Mouse (Mus musculus) retina, adult 2 months (tissue): ENCODE results near the gene Shc3.

ENCODE experiments used
- DNase-seq: peaks from one replicate; pipeline ENCODE4 v3.0.0-alpha.2; 2012; ENCODE audit warnings: low read depth, low spot score

The Shc3 gene

DNA sequence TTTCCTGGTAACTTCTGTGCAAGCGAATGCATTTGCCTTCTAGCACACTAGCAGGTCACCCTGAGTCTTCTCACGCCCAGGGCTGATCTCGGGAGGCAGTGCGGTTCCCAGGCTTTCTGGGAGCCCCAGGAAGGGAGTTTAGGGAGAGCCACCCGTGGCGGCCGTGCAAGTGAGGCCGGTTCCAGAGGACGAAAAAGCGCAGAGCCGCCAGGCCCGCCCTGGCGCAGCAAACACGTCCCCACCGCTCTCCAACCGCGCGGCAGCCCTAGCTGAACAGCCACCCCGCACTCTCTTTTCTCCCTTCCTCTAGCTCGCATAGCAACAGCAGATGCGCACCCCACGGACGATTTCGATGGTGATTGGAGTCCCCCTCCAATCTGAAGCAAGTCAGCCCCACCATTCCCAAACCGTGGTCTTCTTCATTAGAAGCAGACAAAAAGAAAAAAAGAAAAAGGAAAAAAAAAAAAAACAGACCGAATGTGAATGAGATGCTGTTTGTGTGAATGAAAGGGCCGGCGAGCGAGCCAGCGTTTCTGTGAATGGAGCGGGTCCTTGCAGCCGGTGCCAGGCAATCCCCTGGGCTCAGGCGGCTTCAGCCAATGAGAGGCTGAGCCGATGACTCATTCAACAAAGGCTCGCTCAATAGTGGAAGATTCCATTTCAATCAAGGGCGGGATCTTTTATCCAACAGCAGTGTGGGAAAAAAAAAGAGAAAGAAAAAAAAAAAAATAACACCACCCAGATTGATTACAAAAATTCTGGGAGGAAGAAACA lies at the start of gene Shc3:
TSS of gene Shc3 (minus strand) at position 509 of the 774 bp plus-strand sequence.
- DNase-seq, result peak; percentile 36

DNA sequence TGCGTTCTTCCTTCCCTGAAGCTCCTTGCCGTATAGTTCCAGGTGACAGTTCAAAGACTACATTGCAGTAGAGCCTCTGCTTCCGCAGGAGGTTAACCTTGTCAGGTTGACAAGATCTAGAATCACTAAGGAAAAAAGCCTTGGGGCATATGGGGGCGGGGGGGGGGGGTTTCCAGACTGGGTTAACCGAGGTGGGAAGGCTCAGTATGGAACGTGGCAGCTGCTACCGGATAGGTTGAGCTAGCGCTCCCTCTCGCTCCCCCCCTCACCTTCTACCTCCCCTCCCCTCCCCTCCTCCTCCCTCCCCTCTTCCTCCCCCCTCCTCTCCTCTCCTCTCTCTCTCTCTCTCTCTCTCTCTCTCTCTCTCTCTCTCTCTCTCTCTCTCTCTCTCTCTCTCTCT lies 49.4 kb upstream of the Shc3 start:
- DNase-seq, result no peak

DNA sequence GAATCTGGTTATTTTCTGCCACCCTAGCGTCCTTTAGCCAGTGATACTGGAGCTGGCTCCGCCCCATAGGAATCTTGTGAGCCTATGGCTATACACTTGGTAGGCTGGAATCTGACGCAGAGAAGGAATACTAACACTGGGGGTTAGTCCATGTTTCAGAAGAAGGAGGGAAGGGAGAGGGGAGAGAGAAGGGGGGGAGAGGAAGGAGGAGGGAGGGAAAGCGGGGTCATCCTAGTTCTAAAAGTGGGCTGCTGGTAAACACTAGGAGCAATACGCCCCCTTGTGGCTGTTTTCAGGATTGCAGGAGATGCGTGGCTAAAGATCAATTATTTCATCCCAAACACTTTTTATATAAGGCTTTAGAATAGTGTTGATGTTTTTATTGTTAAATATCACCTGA lies 48.6 kb upstream of the Shc3 start:
- peak; percentile 6 for DNase-seq

DNA sequence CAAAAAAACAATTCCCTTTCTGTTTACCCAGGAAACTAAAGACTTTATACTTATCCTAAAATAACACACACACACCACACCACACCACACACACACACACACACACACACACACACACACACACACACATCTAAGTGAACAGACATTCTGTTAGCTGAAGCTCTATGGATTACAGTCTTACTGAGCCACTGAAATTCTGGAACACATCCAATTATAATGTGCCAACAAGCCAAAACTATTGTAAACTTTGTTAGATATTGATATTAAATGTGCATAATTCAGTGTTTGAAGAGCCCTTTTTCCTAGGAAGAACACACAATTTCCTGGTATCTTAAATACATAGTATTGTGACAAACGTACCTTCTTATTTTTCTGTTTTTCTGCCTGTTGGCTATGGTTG lies 48.1 kb upstream of the Shc3 start:
- no peak for DNase-seq

DNA sequence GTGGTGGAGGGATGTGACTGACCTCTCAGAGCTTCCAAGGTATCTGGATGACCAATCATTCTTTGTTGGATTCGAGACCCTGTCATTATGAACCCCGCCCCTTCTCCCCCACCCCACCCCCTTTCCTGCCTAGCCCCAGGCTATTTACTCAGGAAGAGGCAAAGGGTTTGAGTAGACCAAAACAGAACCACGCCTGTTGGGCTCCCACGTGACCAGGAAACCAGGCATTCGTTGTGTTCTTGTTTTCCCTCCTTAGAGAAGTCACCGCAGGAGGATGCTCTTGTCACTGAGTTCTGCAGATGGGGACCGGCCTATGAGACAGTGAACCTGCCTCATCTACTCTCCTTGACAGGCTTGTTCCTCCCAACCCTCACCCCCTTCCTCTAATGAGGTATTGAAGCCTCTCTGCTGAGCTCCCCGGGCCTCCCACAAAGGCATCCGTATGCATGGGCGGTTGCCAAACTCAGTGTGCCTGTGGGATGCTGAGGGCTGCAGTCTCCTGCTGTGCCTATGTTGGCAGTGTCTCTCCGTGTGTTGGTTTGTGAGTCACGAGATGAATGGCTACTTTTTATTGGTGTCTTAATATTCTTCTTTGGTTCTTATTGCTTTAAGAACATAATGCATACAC lies 47.3 kb upstream of the Shc3 start:
- no peak for DNase-seq

DNA sequence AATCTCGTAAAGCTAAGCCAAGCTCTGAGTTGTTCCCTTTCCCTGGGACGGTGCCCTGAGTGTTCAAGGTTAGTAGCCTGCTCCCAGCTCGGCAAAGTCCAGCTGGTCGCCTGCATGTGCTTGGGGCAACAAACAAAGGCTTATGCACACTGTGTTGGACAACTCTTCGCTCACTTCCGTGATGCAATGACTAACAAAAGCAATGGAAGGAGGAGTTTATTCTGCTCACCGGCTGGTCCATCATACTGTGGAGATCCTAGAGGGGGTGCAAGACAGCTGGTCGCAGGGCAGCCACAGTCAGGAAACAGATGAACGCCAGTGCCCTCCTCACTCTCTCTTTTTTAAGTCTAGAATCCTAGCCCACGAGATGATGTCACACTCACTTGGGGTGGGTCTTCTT lies 46.6 kb upstream of the Shc3 start:
- DNase-seq, result no peak

DNA sequence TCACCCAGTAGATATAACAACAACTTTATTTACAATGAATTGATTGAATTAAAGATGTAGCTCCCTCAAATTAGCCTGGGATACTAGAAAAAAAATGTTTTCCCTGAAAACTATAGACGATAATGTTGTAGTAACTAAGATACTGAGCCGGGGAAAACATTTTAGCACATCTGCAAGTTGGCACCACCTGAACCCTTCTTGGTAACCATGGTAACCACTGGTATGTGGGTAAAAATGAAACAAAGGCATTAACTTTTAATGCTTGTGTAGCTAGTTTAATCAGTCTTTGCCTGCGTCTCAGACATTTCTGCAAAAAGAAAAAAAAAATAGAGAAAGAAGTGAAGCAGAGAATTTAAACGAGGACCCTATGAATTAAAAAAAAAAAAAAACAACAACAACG lies 42.3 kb upstream of the Shc3 start:
- DNase-seq, result no peak

DNA sequence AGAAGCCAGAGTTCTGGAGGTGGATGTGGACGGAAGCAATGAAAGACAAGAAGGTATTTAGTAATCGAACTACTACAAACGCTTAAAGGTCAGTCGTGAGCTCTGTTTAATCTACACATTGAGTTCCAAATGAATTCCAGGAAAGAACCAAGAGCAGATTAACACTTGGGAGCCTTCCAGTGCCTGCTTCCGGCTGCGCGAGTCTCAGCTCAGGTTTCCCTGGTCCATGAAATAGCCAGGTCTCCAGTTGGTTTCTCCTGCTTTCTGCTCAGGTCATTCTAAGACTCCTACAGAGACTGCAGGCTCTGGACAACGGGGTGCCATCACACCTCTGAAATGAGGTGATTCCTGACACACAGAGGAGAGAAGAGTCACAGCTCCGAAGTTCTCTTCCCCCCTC lies 41.8 kb upstream of the Shc3 start:
- no peak for DNase-seq

DNA sequence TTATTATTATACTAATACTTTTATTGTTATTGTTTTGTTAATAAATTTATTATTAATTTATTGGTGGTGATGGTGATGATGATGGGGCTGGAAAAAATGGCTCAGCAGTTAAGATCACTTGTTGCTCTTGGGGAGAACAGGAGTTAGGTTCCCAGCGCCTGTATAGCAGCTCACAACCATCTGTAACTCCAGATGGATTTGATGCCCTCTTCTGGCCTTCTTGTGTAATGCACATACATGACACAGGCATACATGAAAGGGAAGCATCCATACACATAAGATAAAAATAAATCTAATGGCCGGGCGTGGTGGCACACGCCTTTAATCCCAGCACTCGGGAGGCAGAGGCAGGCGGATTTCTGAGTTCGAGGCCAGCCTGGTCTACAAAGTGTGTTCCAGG lies 40.0 kb upstream of the Shc3 start:
- no peak for DNase-seq

DNA sequence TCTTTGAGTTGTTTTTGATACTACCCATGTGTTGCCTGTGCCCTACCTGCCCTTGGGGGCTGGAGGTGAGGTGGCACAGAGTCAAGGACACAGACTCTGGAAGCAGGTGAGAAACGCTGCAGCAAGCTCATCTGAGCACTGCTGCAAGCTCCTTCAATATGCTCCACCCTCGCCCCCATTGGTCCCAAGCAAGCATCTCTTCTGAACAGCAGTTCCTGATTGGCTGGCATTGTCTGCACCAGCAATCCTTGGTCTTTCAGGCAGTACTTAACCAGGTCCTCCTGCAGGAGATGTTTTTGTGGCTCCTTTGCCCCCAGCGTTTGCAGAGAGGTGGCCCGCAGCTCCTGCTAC lies 34.6 kb upstream of the Shc3 start:
- DNase-seq, result no peak

DNA sequence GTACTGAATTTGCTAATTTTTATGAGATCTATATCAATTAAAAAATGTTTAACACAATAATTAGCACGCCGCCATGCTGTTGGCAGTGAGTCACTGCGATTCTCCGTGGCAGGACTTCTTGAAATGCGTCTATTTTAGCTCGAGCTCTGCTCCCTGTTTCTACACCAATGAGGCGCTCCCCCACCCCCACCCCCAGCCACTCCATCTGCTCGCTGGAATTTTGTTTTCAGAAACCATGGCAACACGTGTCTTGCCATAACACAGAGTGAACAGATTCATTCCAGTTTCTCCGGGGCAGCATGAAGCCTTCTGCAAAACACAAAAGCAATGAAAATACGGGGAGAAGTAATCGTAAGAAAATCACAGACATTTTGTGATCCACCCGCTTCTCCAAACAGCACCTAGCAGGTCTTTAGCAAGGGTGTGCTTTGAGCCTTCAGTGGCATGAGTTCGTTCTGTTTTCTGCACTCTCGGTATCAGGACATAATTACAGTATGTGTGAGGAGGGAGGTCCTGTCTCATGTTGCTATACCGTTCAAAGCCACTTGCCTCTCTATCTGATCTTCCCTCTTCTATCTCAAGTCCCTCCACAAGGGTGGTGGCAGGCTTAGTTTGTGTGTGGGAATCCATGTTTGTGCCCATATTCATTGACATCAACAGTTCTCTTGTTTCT lies 34.1 kb upstream of the Shc3 start:
- DNase-seq, result peak; percentile 16

DNA sequence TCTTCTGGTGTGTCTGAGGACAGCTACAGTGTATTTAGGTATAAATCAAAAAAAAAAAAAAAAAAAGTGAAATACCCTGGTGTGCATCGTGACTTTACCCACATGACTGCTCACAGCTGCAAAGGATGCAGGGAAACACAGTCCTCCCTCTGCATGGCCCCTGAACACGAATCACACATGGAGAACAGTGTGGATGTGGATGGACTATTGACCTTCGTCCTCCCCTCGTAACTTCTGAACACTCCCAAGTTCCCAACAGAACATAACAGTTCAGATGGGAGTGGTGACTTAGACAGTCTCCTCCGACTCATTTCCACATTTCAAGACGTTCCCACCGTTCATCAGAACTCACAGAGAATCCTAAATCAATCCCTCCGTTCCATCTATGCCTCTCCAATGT lies 33.5 kb upstream of the Shc3 start:
- no peak for DNase-seq

DNA sequence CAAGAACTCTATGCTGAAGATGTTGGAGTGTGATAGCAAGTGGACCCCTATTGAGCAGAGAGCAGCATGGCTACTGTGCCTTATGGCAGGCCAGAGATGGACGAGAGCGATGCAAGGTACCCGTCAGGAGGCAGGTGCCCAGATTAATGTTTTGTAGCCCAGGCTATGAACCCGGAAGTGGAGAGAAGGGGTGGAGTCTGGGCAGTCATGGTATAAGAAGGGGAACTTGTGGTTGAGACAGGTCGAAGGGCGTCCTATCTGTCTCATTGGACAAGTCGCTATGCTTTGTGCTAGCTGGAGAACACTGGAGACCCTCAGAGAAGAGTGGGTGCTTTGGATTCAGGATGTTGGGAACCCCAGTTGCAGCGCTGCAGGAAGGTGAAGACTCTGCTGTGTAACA lies 30.9 kb upstream of the Shc3 start:
- DNase-seq, result no peak

DNA sequence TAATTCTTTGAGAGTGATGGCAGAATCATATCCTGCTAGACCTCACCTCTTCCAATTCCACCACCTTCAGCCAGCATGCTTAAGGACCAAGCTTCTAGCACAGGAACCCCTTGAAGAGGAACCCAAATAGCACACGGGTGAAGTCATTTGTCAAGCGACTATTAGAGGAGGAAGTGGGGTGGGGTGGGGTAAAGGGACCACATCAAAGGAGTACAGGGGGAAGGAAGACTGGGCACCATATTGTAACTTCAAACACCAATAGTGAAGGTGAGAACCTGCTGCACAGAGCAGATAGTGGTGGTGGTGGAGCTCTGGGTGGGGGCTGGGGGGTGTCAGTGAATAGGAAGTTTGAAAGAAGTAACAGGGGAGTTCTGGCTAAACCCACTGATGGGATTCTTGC lies 28.8 kb upstream of the Shc3 start:
- DNase-seq, result no peak

DNA sequence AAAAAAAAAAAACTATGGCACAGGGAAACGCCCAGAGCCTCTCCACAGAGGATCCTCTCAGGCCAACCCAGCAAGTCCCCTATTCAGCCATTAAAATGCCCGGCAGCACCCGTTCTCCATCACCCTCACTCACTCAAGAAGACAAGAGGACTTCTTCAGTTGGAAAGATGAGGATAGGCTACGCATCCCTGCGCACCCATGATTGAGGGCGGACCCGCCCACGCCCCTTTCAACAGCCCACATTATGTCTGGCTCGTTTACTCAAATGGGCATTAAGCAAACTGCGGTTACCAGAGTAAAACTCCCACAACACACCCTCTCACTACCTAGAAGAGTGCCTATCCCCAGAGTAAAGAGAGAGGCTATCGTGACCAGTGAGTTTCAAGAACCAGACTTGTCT lies 26.2 kb upstream of the Shc3 start:
- DNase-seq, result no peak

DNA sequence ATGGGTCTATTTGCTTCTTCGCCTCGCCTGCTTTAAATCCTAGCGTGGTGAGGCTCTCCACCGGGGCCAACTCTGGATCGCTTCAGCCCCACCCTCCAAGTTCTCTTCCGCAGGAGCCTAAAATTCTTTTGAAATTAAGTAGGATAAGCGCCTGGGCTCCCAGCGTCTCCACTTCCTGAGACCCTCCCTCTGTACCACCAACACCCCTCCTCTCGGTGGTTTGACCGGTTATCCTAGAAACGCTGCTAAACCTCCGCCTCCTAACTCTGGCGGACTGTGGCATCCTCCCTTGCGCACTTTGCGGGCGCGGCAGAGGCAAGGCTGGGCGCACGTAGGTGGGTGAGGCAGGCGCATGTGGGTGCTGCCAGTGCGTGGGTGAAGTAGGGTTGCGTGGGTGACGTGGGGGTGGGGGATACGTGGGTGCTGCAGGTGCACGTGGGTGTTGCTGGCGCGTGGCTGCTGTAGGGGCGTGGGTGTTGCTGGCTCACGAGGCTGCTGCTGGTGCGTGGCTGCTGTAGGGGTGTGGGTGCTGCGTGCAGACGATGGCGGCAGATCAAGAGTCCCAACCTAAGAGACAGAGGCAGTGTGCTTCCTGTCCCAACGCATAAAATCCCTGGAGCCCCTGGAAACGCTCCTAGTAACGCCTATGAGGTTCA lies 25.6 kb upstream of the Shc3 start:
- no peak for DNase-seq

DNA sequence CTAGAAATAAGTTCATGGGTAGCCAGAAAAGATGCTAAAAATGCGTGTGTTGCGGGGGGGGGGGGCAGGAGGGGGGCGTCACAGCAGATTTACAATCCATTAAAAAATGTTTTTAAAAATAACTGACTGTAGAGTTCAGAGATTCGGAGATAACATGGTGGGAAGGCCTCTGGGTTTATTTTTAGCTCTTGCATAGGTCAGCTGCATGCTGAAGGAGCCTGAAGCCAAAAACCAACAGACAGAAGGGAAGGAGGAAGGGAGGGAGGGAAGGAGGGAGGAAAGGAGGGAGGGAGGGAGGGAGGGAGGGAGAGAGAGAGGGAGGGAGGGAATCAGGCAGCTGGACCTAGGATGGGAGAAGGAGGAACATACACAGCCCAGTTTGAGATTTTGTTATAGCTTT lies 18.8 kb upstream of the Shc3 start:
- DNase-seq, result no peak

DNA sequence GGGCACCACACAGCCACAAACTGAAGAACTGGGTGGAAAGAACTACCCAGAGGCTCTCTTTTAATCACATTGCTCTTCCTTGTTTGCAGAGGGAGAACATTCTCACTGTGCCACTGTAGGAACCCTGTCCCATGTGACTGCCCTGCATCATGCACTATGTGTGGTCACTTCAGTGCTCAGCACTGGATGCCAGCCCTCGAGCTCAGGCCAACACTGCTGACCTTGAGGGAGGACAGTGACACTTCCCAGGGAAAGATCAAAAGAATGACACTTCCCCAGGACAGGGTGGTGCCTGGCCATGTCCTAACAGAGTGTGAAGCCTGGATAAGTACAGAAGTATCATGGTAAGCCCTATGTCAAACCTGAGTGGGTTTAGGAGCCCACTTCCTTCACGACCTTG lies 13.0 kb upstream of the Shc3 start:
- no peak for DNase-seq

DNA sequence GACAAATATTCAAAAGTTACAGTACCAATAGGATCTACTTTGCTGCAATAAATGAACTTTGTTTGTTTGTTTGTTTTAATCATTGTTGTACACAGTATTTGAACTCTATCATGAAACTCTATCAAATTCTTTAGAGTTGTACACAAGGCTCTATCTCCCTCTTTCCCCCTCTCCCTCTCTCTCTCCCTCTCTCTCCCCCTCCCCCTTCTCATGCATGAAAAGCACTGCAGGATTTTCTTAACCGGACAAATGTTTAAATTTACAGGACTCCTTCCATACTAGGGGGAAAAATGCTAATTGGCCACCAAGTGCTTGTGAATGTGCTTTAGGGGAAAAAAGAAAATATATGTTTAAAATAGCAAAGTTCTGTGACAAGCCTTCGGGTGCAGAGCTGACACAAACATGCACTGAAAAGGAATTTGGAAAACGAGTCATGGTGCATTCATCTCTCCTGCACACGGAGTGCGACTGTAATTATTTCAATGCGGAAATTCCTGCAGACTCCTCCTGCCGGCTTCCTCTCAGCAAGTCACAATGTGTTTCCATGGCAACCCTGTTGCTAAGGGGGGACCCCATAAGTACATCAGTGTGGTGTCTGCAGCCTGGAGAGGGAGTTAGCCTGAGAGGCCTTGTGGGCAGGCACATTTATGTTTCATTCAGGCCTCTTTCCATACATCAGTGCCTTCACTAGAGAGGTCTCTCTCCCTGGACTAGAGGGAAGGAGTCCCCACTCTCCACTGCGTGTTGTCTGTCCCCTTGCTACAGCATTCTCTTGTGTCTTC lies 11.2 kb upstream of the Shc3 start:
- no peak for DNase-seq

DNA sequence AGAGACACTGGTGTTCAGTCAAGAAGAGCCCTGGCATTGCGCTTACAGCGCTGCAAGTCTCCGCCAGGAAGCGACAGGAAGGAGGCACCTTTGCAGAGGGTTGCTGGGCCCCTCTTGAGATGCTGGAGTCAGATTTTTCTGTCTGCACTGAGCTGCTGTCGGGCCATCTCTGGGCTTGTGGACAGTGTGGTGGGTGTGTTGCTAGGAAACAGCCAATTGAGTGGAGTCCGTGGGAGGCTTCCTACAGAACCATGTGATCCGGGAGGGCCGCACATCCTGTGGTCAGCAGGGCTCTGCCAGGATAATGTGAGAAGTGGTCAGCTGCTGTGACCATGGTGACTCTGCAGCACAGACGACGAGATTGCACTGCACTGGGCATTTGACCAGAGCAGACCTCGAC lies 4.6 kb upstream of the Shc3 start:
- DNase-seq, result no peak

DNA sequence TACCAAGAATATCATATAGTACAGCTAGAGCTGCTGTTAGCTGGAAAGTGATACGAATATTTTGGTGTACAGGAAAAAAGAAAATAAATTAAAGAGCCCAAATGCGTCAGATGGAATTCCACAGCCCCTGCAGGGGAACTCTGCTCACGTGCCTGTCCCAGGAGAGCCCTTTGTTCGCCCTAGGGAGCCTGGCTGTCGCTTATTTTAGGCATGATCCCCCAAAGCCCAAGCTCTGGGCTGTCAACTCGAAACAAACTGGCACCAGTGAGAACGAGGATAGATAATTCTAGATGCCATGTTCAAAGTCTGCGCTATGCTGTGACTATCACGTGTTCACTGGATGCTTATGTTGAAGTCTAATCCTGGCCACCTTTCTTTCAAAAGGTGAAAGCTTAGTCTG lies 892 bp upstream of the Shc3 start:
- no peak for DNase-seq

DNA sequence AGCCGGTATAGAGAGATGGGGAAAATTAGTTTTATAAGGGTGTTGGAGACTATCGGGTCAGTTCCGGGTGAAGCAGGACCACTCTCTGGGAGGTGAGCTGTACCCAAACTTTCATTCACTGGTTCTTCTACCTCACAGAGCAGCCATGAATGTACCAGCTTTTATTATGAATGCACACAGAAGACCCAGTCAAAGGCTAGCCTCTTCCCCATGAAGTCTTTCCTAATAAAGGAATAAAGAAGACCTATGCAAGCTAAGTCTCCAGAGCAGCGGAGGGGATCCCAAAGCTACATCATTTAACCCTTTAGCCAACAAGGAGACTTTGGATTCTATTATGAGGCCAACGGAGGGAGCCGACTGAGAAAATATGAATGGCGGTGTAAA lies 458 bp upstream of the Shc3 start:
- no peak for DNase-seq
